Mouse (Mus musculus): ENCODE measurements around the gene Nr1h2. TPM values are rescaled to one million over a fixed set of nuclear protein-coding genes. Genes with fewer than 3 reads are reported as not detected.

Nr1h2 gene
- polyA plus RNA-seq, 1 experiment from 2014 or later = 57.8 TPM

- no peaks in the 10 kb centered on the region for H3K36me3 ChIP-seq (ENCODE audit: control insufficient read depth, insufficient read depth, low read length)
- 53% methylated on average over 18 of the region's 18 CpGs for WGBS
- no peak for ATAC-seq (ENCODE audit: insufficient number of reproducible peaks, insufficient read depth, low FRiP score, low read depth)
Observed at GRCm38 (mm10) chr7:44560435-44561400, 7.0 kb upstream of the Nr1h2 start.

DNA sequence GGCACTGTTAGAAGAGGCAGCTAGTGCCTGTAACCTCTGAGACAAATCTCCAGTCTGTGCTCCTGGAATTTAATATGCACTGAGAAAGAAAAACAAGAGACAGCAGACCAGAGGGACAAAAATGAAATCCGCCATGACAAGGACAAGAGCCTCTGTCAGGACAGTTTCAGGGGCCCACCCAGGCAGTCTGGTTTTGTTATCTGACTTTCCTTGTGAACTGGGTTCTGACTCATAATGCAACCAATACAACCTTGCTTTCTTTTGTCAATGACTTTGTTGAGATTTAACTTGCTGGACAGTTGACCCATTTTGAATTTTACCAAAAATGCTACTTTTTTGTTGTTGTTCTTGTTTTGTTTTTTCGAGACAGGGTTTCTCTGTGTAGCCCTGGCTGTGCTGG lies 3.9 kb upstream of the Nr1h2 start:
- no peak overlapping the region for H3K27ac ChIP-seq (replicated peaks in 1 of 2; ENCODE audit: control insufficient read depth in 1 of 2, insufficient read depth in 1 of 2, low read depth in 2 of 2, low read length in 2 of 2)
- peaks cover 5 to 11% of the 10 kb centered on the region in 2 experiments; a peak in 3 of 4 replicates for H3K4me1 ChIP-seq (ENCODE audit: control insufficient read depth in 2 of 2, insufficient read depth in 2 of 2, low read length in 2 of 2)
- no peak for ATAC-seq (ENCODE audit: insufficient number of reproducible peaks, insufficient read depth, low FRiP score, low read depth)
- H3K36me3 ChIP-seq (ENCODE audit: control insufficient read depth, insufficient read depth, low read length) = no peaks in the 10 kb centered on the region
- 64% methylated on average over 2 of the region's 2 CpGs for WGBS
- H3K9me3 ChIP-seq (ENCODE audit: control insufficient read depth, low read length) = no peaks in the 10 kb centered on the region
- no peak overlapping the region for H3K4me3 ChIP-seq (ENCODE audit: control insufficient read depth in 1 of 2, insufficient read depth in 1 of 2, low read depth in 1 of 2, low read length in 2 of 2)
- no peak overlapping the region; the same call in 1 of the 2 replicates for H3K9ac ChIP-seq (ENCODE audit: low read length)
- no peaks in the 10 kb centered on the region for H3K27me3 ChIP-seq (ENCODE audit: control insufficient read depth, insufficient read depth, low read length)
- no peak overlapping the region for H3K4me2 ChIP-seq (ENCODE audit: low read length)

More at GRCm38 (mm10) chr7:44560435-44561400, 7.0 kb upstream of the Nr1h2 start:
- H3K4me3 ChIP-seq (ENCODE audit: control insufficient read depth in 1 of 2, insufficient read depth in 1 of 2, low read depth in 1 of 2, low read length in 2 of 2) = no peak overlapping the region
- H3K4me2 ChIP-seq (ENCODE audit: low read length) = no peak overlapping the region
- no peaks in the 10 kb centered on the region for H3K9me3 ChIP-seq (ENCODE audit: control insufficient read depth, low read length)
- no peak overlapping the region for H3K9ac ChIP-seq (ENCODE audit: low read length)
- 0 out of 2 replicates have a peak, but pooled peaks cover 4% of the 10 kb centered on the region for H3K27me3 ChIP-seq (ENCODE audit: control insufficient read depth, insufficient read depth, low read length)
- H3K27ac ChIP-seq (replicated peaks in 1 of 2; ENCODE audit: control insufficient read depth in 1 of 2, insufficient read depth in 1 of 2, low read depth in 2 of 2, low read length in 2 of 2) = no peak overlapping the region
- no peaks in the 10 kb centered on the region for H3K4me1 ChIP-seq (ENCODE audit: control insufficient read depth in 2 of 2, insufficient read depth in 2 of 2, low read length in 2 of 2)

DNA sequence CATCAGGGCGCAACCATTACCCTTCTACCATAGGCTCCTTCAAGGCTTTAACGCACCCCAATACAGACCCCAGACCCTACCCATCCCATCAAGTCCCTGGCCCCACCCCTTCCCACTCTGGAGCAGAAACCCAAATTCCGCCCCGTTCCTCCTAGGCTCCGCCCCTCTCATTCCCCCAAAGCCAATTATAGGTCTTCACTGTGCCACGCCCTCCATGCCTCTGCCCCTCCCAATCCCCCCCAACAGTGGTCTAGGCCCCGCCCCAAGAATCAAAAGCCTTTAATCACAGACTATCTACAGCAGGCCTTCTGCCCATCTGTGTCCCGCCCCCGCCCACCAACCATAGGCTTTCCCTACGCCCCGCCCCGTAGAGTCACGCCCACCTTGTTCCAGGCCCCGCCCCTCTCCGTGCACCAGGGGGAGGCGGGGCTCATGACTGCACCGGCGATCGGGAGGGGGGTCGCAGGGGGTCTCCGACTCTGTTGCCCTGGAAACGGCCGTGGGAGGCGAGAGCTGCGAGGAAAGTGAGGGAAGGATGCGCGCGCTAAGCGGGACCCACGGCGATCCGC lies 471 bp downstream of the Nr1h2 start:
- ATAC-seq (ENCODE audit: insufficient number of reproducible peaks, insufficient read depth, low FRiP score, low read depth) = peak; percentile 58
- peak overlapping the region; percentile 96 to 97 for H3K4me3 ChIP-seq (ENCODE audit: control insufficient read depth in 1 of 2, insufficient read depth in 1 of 2, low read depth in 1 of 2, low read length in 2 of 2)
- peak overlapping the region; percentile 93 to 97 for H3K27ac ChIP-seq (replicated peaks in 1 of 2; ENCODE audit: control insufficient read depth in 1 of 2, insufficient read depth in 1 of 2, low read depth in 2 of 2, low read length in 2 of 2)
- peak overlapping the region; percentile 82 for H3K9ac ChIP-seq (ENCODE audit: low read length)
- H3K9me3 ChIP-seq (ENCODE audit: control insufficient read depth, low read length) = no peaks in the 10 kb centered on the region
- H3K27me3 ChIP-seq (ENCODE audit: control insufficient read depth, insufficient read depth, low read length) = no peaks in the 10 kb centered on the region
- peaks cover 32% of the 10 kb centered on the region for H3K36me3 ChIP-seq (ENCODE audit: control insufficient read depth, insufficient read depth, low read length)
- peaks cover 5 to 12% of the 10 kb centered on the region in 2 experiments; a peak in 3 of 4 replicates for H3K4me1 ChIP-seq (ENCODE audit: control insufficient read depth in 2 of 2, insufficient read depth in 2 of 2, low read length in 2 of 2)
- 1% methylated on average over 30 of the region's 32 CpGs for WGBS
- peak overlapping the region; percentile 77 for H3K4me2 ChIP-seq (ENCODE audit: low read length)

DNA sequence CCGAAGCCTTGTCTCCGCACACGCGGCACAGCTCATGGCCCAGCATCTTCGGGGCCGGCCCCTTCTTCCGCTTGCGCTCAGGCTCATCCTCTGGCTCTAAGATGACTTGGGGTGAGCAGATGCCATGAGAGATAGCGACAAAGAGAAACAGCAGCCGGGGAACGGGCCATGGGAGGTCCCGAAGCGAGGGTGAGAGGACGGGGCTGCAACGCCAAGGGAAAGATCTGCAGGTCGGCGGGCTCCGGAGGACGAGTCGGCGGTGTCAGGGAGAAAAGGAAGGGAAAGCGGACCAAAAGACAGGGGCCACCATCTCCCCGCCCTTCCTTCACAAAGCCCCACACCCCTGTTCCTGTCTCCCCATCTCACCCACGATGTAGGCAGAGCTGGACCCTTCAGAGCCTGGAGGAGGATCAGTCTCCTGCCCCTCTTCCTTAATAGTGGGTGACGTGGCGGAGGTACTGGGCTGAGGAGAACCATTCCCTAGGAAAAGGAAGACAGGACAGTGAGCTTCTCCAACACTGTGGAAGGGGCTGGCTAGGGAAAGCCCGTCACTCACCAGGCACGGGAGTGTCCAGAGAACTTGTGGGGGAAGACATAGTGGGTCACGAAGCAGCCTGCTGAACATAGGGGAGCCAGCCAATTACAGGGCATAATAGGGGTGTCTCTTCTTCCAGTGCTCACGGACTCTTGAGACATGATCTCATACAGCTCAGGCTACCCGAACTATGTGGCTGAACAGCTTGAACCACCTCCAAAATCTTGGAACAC lies 1.4 kb downstream of the Nr1h2 start:
- no peaks in the 10 kb centered on the region for H3K9me3 ChIP-seq (ENCODE audit: control insufficient read depth, low read length)
- H3K36me3 ChIP-seq (ENCODE audit: control insufficient read depth, insufficient read depth, low read length) = peaks cover 32% of the 10 kb centered on the region
- no peak overlapping the region for H3K4me3 ChIP-seq (ENCODE audit: control insufficient read depth in 1 of 2, insufficient read depth in 1 of 2, low read depth in 1 of 2, low read length in 2 of 2)
- WGBS = 81% methylated on average over 31 of the region's 31 CpGs
- H3K9ac ChIP-seq (ENCODE audit: low read length) = peak overlapping the region; percentile 82; the same call in 1 of the 2 replicates
- no peak for ATAC-seq (ENCODE audit: insufficient number of reproducible peaks, insufficient read depth, low FRiP score, low read depth)
- H3K4me2 ChIP-seq (ENCODE audit: low read length) = peak overlapping the region; percentile 77
- H3K27ac ChIP-seq (replicated peaks in 1 of 2; ENCODE audit: control insufficient read depth in 1 of 2, insufficient read depth in 1 of 2, low read depth in 2 of 2, low read length in 2 of 2) = no peak overlapping the region
- no peaks in the 10 kb centered on the region for H3K27me3 ChIP-seq (ENCODE audit: control insufficient read depth, insufficient read depth, low read length)
- peaks cover 13 to 21% of the 10 kb centered on the region in 2 experiments; a peak in 3 of 4 replicates for H3K4me1 ChIP-seq (ENCODE audit: control insufficient read depth in 2 of 2, insufficient read depth in 2 of 2, low read length in 2 of 2)

GRCm38 (mm10) chr7:44551731-44552130 lies 2.0 kb downstream of the Nr1h2 start:
- no peak for ATAC-seq (ENCODE audit: insufficient number of reproducible peaks, insufficient read depth, low FRiP score, low read depth)
- Histone ChIP-seq H3K4me2 (ENCODE audit: low read length) (no peak overlapping the region), H3K36me3 (ENCODE audit: control insufficient read depth, insufficient read depth, low read length) (peaks cover 32% of the 10 kb centered on the region), H3K27me3 (ENCODE audit: control insufficient read depth, insufficient read depth, low read length) (no peaks in the 10 kb centered on the region), H3K4me1 (ENCODE audit: control insufficient read depth in 2 of 2, insufficient read depth in 2 of 2, low read length in 2 of 2) (peaks cover 13 to 21% of the 10 kb centered on the region in 2 experiments; a peak in 3 of 4 replicates), H3K9me3 (ENCODE audit: control insufficient read depth, low read length) (no peaks in the 10 kb centered on the region), H3K27ac (replicated peaks in 1 of 2; ENCODE audit: control insufficient read depth in 1 of 2, insufficient read depth in 1 of 2, low read depth in 2 of 2, low read length in 2 of 2) (no peak overlapping the region), H3K4me3 (ENCODE audit: control insufficient read depth in 1 of 2, insufficient read depth in 1 of 2, low read depth in 1 of 2, low read length in 2 of 2) (no peak overlapping the region), H3K9ac (ENCODE audit: low read length) (no peak overlapping the region)
- 82% methylated on average over 22 of the region's 22 CpGs for WGBS

GRCm38 (mm10) chr7:44551301-44551700 lies 2.5 kb downstream of the Nr1h2 start:
- no peaks in the 10 kb centered on the region for H3K27me3 ChIP-seq (ENCODE audit: control insufficient read depth, insufficient read depth, low read length)
- peaks cover 13 to 21% of the 10 kb centered on the region in 2 experiments; a peak in 3 of 4 replicates for H3K4me1 ChIP-seq (ENCODE audit: control insufficient read depth in 2 of 2, insufficient read depth in 2 of 2, low read length in 2 of 2)
- H3K36me3 ChIP-seq (ENCODE audit: control insufficient read depth, insufficient read depth, low read length) = peaks cover 32% of the 10 kb centered on the region
- WGBS = 91% methylated on average over 21 of the region's 21 CpGs
- H3K9ac ChIP-seq (ENCODE audit: low read length) = no peak overlapping the region
- no peak overlapping the region for H3K4me2 ChIP-seq (ENCODE audit: low read length)
- no peak overlapping the region for H3K4me3 ChIP-seq (ENCODE audit: control insufficient read depth in 1 of 2, insufficient read depth in 1 of 2, low read depth in 1 of 2, low read length in 2 of 2)
- no peak overlapping the region for H3K27ac ChIP-seq (replicated peaks in 1 of 2; ENCODE audit: control insufficient read depth in 1 of 2, insufficient read depth in 1 of 2, low read depth in 2 of 2, low read length in 2 of 2)
- no peak for ATAC-seq (ENCODE audit: insufficient number of reproducible peaks, insufficient read depth, low FRiP score, low read depth)
- H3K9me3 ChIP-seq (ENCODE audit: control insufficient read depth, low read length) = no peaks in the 10 kb centered on the region

DNA sequence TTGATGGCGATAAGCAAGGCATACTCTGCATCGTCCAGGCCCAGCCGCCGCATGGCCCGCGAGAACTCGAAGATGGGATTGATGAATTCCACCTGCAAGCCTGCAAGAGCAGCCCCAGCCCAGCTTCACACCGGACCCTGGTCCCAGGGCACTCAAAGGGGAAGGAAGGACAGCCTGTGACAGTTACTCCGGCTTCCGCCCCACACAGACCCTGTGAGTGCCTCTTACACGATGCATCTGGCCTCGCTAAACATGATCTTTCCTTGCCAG lies 3.4 kb downstream of the Nr1h2 start:
- Histone ChIP-seq H3K4me2 (ENCODE audit: low read length) (no peak overlapping the region), H3K4me3 (ENCODE audit: control insufficient read depth in 1 of 2, insufficient read depth in 1 of 2, low read depth in 1 of 2, low read length in 2 of 2) (no peak overlapping the region), H3K36me3 (ENCODE audit: control insufficient read depth, insufficient read depth, low read length) (peaks cover 32% of the 10 kb centered on the region), H3K27ac (replicated peaks in 1 of 2; ENCODE audit: control insufficient read depth in 1 of 2, insufficient read depth in 1 of 2, low read depth in 2 of 2, low read length in 2 of 2) (no peak overlapping the region), H3K4me1 (ENCODE audit: control insufficient read depth in 2 of 2, insufficient read depth in 2 of 2, low read length in 2 of 2) (peaks cover 13 to 21% of the 10 kb centered on the region in 2 experiments; a peak in 3 of 4 replicates), H3K9me3 (ENCODE audit: control insufficient read depth, low read length) (no peaks in the 10 kb centered on the region), H3K27me3 (ENCODE audit: control insufficient read depth, insufficient read depth, low read length) (no peaks in the 10 kb centered on the region), H3K9ac (ENCODE audit: low read length) (no peak overlapping the region)
- no peak for ATAC-seq (ENCODE audit: insufficient number of reproducible peaks, insufficient read depth, low FRiP score, low read depth)
- 93% methylated on average over 12 of the region's 12 CpGs for WGBS
